Mouse (Mus musculus): ENCODE measurements around the gene Cox8b. TPM values are rescaled to one million over a fixed set of nuclear protein-coding genes. Genes with fewer than 3 reads are reported as not detected.
"Not testable (repeated sequence)": the region's sequence is repeated elsewhere in the genome, so short reads cannot be mapped to it uniquely, and the experiment has no call there.

Gene Cox8b
- total RNA-seq, 2 experiments from 2014 or later = not detected

GRCm38 (mm10) chr7:140919911-140920310 is 19.7 kb upstream of the Cox8b start:
- no peak for ATAC-seq (replicated peaks; ENCODE audit: low FRiP score, poor library complexity, severe bottlenecking)

GRCm38 (mm10) chr7:140914031-140914690 is 13.9 kb upstream of the Cox8b start:
- no peak for ATAC-seq (replicated peaks; ENCODE audit: low FRiP score, poor library complexity, severe bottlenecking)

GRCm38 (mm10) chr7:140912846-140913482 is 12.7 kb upstream of the Cox8b start:
- no peak for ATAC-seq (replicated peaks; ENCODE audit: low FRiP score, poor library complexity, severe bottlenecking)

- ATAC-seq (replicated peaks; ENCODE audit: low FRiP score, poor library complexity, severe bottlenecking) = no peak
Measured at GRCm38 (mm10) chr7:140912293-140912692, 12.0 kb upstream of the Cox8b start.

GRCm38 (mm10) chr7:140908634-140909107 is 8.4 kb upstream of the Cox8b start:
- peak; percentile 65 for ATAC-seq (replicated peaks; ENCODE audit: low FRiP score, poor library complexity, severe bottlenecking)

- ATAC-seq (replicated peaks; ENCODE audit: low FRiP score, poor library complexity, severe bottlenecking) = no peak
Measured at GRCm38 (mm10) chr7:140908181-140908580, 7.9 kb upstream of the Cox8b start.

GRCm38 (mm10) chr7:140907697-140908096 is 7.5 kb upstream of the Cox8b start:
- no peak for ATAC-seq (replicated peaks; ENCODE audit: low FRiP score, poor library complexity, severe bottlenecking)

GRCm38 (mm10) chr7:140907131-140907530 is 6.9 kb upstream of the Cox8b start:
- no peak for ATAC-seq (replicated peaks; ENCODE audit: low FRiP score, poor library complexity, severe bottlenecking)

GRCm38 (mm10) chr7:140905642-140906081 is 5.4 kb upstream of the Cox8b start:
- ATAC-seq (replicated peaks; ENCODE audit: low FRiP score, poor library complexity, severe bottlenecking) = no peak

GRCm38 (mm10) chr7:140903212-140903611 is 3.0 kb upstream of the Cox8b start:
- ATAC-seq (replicated peaks; ENCODE audit: low FRiP score, poor library complexity, severe bottlenecking) = peak; percentile 67

- no peak for ATAC-seq (replicated peaks; ENCODE audit: low FRiP score, poor library complexity, severe bottlenecking)
Measured at GRCm38 (mm10) chr7:140902036-140902875, 2.0 kb upstream of the Cox8b start.

GRCm38 (mm10) chr7:140899121-140899520 is 1.1 kb downstream of the Cox8b start:
- no peak for ATAC-seq (replicated peaks; ENCODE audit: low FRiP score, poor library complexity, severe bottlenecking)

GRCm38 (mm10) chr7:140897863-140898262 is 2.4 kb downstream of the Cox8b start:
- ATAC-seq (replicated peaks; ENCODE audit: low FRiP score, poor library complexity, severe bottlenecking) = no peak

- no peak for ATAC-seq (replicated peaks; ENCODE audit: low FRiP score, poor library complexity, severe bottlenecking)
Measured at GRCm38 (mm10) chr7:140894611-140895010, 5.6 kb downstream of the Cox8b start.

GRCm38 (mm10) chr7:140894031-140894430 is 6.2 kb downstream of the Cox8b start:
- no peak for ATAC-seq (replicated peaks; ENCODE audit: low FRiP score, poor library complexity, severe bottlenecking)

- not testable (repeated sequence) for ATAC-seq (replicated peaks; ENCODE audit: low FRiP score, poor library complexity, severe bottlenecking)
Measured at GRCm38 (mm10) chr7:140890636-140891035, 9.6 kb downstream of the Cox8b start.

- peak; percentile 13; the same call in 1 of the 2 replicates for ATAC-seq (replicated peaks; ENCODE audit: low FRiP score, poor library complexity, severe bottlenecking)
Measured at GRCm38 (mm10) chr7:140882469-140882803, 17.8 kb downstream of the Cox8b start.

GRCm38 (mm10) chr7:140881696-140882468 is 18.4 kb downstream of the Cox8b start, which contains the start of the genes Psmd13 and Sirt3:
Gene Psmd13, plus strand, starts transcription at chr7:140881968.
Gene Sirt3, minus strand, starts transcription at chr7:140882309.
- ATAC-seq (replicated peaks; ENCODE audit: low FRiP score, poor library complexity, severe bottlenecking) = peak; percentile 91

- ATAC-seq (replicated peaks; ENCODE audit: low FRiP score, poor library complexity, severe bottlenecking) = 0 out of 2 replicates have a peak, but pooled peaks have one; percentile 9
Measured at GRCm38 (mm10) chr7:140880865-140881515, 19.3 kb downstream of the Cox8b start.

Measured in erythroid progenitor cell, adult 5-6 weeks (primary cell).